ENCODE assay signal across 8 mouse cellular contexts in the genomic region with DNA sequence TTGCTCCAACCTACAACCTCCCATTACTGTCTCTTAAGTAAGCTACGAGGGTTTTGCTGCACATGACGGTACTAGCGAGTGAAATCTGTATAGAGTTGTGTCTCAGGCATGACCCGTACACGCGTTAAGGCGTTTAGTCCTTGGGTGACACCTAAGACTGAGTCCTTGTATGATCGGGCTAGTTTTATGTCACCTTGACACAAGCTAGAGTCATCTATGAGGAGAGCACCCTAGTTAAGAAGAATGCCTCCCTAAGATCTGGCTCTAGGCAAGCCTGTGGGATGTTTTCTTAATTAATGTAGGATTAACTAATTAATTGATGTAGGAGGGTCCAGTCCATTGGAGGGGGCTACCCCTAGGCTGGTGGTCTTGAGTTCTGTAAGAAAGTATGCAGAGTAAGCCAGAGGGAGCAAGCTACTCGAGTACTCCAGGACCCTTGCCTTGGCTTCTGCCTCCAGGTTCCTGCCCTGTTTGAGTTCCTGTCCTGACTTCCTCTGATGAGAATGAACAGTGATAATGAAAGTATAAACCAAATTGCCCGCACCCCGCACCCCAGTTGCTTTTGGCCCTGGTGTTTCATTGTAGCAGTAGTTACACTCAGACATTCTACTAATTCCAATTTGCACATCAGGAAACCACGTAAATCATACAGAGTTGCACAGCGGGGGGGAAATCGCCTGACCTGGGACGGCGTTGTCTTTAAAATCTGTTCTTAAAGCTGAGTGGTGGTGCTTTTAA. TPM values are rescaled to one million over a fixed set of nuclear protein-coding genes. Genes with fewer than 3 reads are reported as not detected.
DNase-seq lines count a peak whose midpoint lies in the region; ATAC-seq and TF ChIP-seq lines count a peak whose summit lies in the region.

No protein-coding gene starts in this region.

- no peak for TF ChIP-seq POLR2A in bone marrow macrophage, adult 2 months (IDR thresholded peaks at IDR 0.05; ENCODE audit: borderline replicate concordance, low read depth, low read length)
- no peak for TF ChIP-seq POLR2A in limb, embryonic 14.5 days (IDR thresholded peaks at IDR 0.05; ENCODE audit: borderline replicate concordance, extremely low read depth, insufficient read depth, insufficient read length)

- DNase-seq in layer of hippocampus, postnatal 10 days (ENCODE audit: low spot score in 2 of 2), result peak; percentile 7 to 19
- no peak for DNase-seq in layer of hippocampus, postnatal 36 days
- peak; percentile 6 for DNase-seq in limb, embryonic 14.5 days (ENCODE audit: low spot score)
- DNase-seq in midbrain, embryonic 14.5 days, result peak; percentile 31
- peak; percentile 39 for DNase-seq in thymus, postnatal 14 days

- H3K9me3 ChIP-seq in hindbrain, embryonic 13.5 days, result no peaks in the 10 kb centered on the region
- H3K9me3 ChIP-seq in limb, embryonic 14.5 days (ENCODE audit: control insufficient read depth, low read length), result no peaks in the 10 kb centered on the region
- no peaks in the 10 kb centered on the region for H3K9me3 ChIP-seq in midbrain, embryonic 14.5 days (ENCODE audit: control insufficient read depth, low read length)

- H3K4me2 ChIP-seq in hindbrain, embryonic 13.5 days, result peak overlapping the region; percentile 92
- peak overlapping the region; percentile 80 for H3K4me2 ChIP-seq in limb, embryonic 14.5 days (replicated peaks; ENCODE audit: low read depth, low read length, severe bottlenecking)
- H3K4me2 ChIP-seq in midbrain, embryonic 14.5 days (ENCODE audit: low read length), result peak overlapping the region; percentile 87

- WGBS in hindbrain, embryonic 13.5 days, result 21% methylated on average over 16 of the region's 16 CpGs
- WGBS in limb, embryonic 14.5 days, result 14% methylated on average over 16 of the region's 16 CpGs
- WGBS in midbrain, embryonic 14.5 days, result 17% methylated on average over 16 of the region's 16 CpGs

- no peaks in the 10 kb centered on the region for H3K36me3 ChIP-seq in hindbrain, embryonic 13.5 days
- H3K36me3 ChIP-seq in limb, embryonic 14.5 days (ENCODE audit: control insufficient read depth, insufficient read depth, low read length), result no peaks in the 10 kb centered on the region
- H3K36me3 ChIP-seq in midbrain, embryonic 14.5 days (ENCODE audit: control insufficient read depth, insufficient read depth, low read length), result peaks cover 3% of the 10 kb centered on the region; the same call in 1 of the 2 replicates

- H3K27me3 ChIP-seq in hindbrain, embryonic 13.5 days, result no peaks in the 10 kb centered on the region
- no peaks in the 10 kb centered on the region for H3K27me3 ChIP-seq in limb, embryonic 14.5 days (ENCODE audit: control insufficient read depth, insufficient read depth, low read length)
- no peaks in the 10 kb centered on the region for H3K27me3 ChIP-seq in midbrain, embryonic 14.5 days (ENCODE audit: control insufficient read depth, insufficient read depth, low read length)

- H3K4me1 ChIP-seq in bone marrow macrophage, adult 2 months (ENCODE audit: control insufficient read depth, insufficient read depth, low read length), result peaks cover 4% of the 10 kb centered on the region
- H3K4me1 ChIP-seq in hindbrain, embryonic 13.5 days (replicated peaks), result peaks cover 22% of the 10 kb centered on the region
- H3K4me1 ChIP-seq in limb, embryonic 14.5 days (ENCODE audit: control insufficient read depth, insufficient read depth, low read length), result peaks cover 7% of the 10 kb centered on the region
- H3K4me1 ChIP-seq in midbrain, embryonic 14.5 days (ENCODE audit: control insufficient read depth, insufficient read depth, low read length), result peaks cover 8% of the 10 kb centered on the region

- peak overlapping the region; percentile 48 for H3K27ac ChIP-seq in bone marrow macrophage, adult 2 months (ENCODE audit: insufficient read depth, low read depth, low read length)
- no peak overlapping the region for H3K27ac ChIP-seq in hindbrain, embryonic 13.5 days
- H3K27ac ChIP-seq in limb, embryonic 14.5 days (replicated peaks; ENCODE audit: low read depth, low read length), result no peak overlapping the region
- no peak overlapping the region for H3K27ac ChIP-seq in midbrain, embryonic 14.5 days (replicated peaks; ENCODE audit: low read depth, low read length)

- peak overlapping the region; percentile 85 for H3K4me3 ChIP-seq in bone marrow macrophage, adult 2 months (ENCODE audit: insufficient read depth, low read length)
- H3K4me3 ChIP-seq in hindbrain, embryonic 13.5 days, result peak overlapping the region; percentile 93
- H3K4me3 ChIP-seq in limb, embryonic 14.5 days (replicated peaks; ENCODE audit: low read length), result peak overlapping the region; percentile 98
- H3K4me3 ChIP-seq in midbrain, embryonic 14.5 days (replicated peaks; ENCODE audit: low read depth, low read length), result peak overlapping the region; percentile 99

- TF ChIP-seq CTCF in bone marrow macrophage, adult 2 months (IDR thresholded peaks at IDR 0.05; ENCODE audit: low read depth, low read length), result no peak

- peak; percentile 52; the same call in 1 of the 2 replicates for ATAC-seq in erythroid progenitor cell, adult 5-6 weeks (replicated peaks; ENCODE audit: low FRiP score, poor library complexity, severe bottlenecking)
- ATAC-seq in hindbrain, embryonic 13.5 days (ENCODE audit: low FRiP score), result peak; percentile 47
- peak; percentile 32; the same call in 1 of the 2 replicates for ATAC-seq in limb, embryonic 14.5 days (ENCODE audit: low FRiP score, low read depth)
- 0 out of 2 replicates have a peak, but pooled peaks have one; percentile 12 for ATAC-seq in midbrain, embryonic 14.5 days (ENCODE audit: low FRiP score, low TSS enrichment)

- H3K9ac ChIP-seq in hindbrain, embryonic 13.5 days, result peak overlapping the region; percentile 49; the same call in 1 of the 2 replicates
- H3K9ac ChIP-seq in limb, embryonic 14.5 days (ENCODE audit: low read depth, low read length, severe bottlenecking), result peak overlapping the region; percentile 42; the same call in 1 of the 2 replicates
- H3K9ac ChIP-seq in midbrain, embryonic 14.5 days (replicated peaks; ENCODE audit: low read length), result no peak overlapping the region

RNA-seq across cellular contexts. Expression of a gene that starts 0.9 kb away (rescaled TPM):
- total RNA-seq in layer of hippocampus, postnatal 10 days (2021), result 10 to 100 TPM; 32.8 to 34.9 TPM
- total RNA-seq in layer of hippocampus, postnatal 36 days (2021), result 10 to 100 TPM; 38.2 to 41.4 TPM
- 21.9 and 25.0 TPM in 2 replicates for polyA plus RNA-seq in bone marrow macrophage, adult 2 months (2012; ENCODE audit: insufficient read depth, insufficient read length, missing spikeins)
- 18.0 and 23.5 TPM in 2 replicates for total RNA-seq in erythroid progenitor cell, adult 5-6 weeks (2015; ENCODE audit: low replicate concordance)
- total RNA-seq in erythroid progenitor cell, adult 5-6 weeks (2017; ENCODE audit: low replicate concordance), result 34.7 and 88.4 TPM in 2 replicates
- 30.6 and 30.8 TPM in 2 replicates for polyA plus RNA-seq in hindbrain, embryonic 13.5 days (2015; fragmentation: Nextera tagmentation; extraction: Ambion mirVana)
- polyA plus RNA-seq in limb, embryonic 14.5 days (2012; rRNA removed), result 8.5 and 11.8 TPM in 2 replicates
- 23.9 and 27.6 TPM in 2 replicates for polyA plus RNA-seq in limb, embryonic 14.5 days (2014; fragmentation: Nextera tagmentation; extraction: Ambion mirVana)
- polyA plus RNA-seq in midbrain, embryonic 14.5 days (2014; fragmentation: Nextera tagmentation; extraction: Ambion mirVana), result 29.8 and 32.4 TPM in 2 replicates

Comparison
In these comparisons a context has a peak if more than half of its experiments do, and no peak if none do; other contexts are left out.
1. DNase-seq: peak in layer of hippocampus, postnatal 10 days (2 of 2), limb, embryonic 14.5 days (single experiment), midbrain, embryonic 14.5 days (single experiment) and thymus, postnatal 14 days (single experiment); none in layer of hippocampus, postnatal 36 days (0 of 2).
2. Peak in every context shown above with its lines, with median percentiles within 50 percentile points of each other: H3K4me3 ChIP-seq, ATAC-seq and H3K4me2 ChIP-seq.